In the genomic region with DNA sequence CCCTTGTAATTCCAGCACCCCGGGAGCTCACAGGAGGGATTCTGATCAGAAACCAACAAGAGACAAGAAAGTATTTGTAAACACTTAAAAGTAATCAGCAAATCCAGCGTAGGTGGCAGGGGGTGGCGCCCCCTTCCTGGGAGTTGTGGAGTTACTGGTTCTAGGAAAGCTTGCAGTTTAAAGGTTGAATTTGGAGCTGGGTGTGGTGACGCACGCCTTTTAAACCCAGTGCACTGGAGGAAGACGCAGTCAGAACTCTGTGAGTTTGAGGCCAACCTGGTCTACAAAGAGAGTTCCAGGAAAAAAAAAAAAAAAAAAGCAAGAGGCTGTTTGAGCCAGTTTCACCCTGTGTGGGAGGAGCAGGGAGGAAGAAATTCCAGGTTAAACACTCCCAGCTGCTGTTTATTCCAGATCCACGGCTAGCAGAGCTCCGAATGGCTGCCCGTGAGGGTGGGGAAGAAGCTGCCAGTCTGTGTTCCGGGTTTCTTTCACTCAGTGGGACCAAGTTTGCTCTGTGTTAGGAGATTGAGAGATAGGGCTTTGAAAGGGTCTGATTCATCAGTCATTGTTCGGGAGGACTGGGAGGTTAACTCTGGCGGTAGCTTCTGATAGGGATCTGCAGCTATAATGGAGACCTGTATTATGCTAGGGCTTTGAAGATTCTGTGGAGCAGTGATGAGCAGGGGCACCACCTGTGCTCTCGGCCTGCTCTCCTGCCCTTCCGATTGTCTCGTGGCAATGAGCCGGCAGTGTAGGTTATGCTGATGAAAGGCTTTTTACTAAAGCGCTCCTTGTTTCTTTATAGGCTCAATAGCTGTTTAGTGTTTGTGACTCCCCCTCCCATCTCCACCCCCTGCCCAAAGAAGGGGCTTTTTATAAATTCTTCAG, we compare ENCODE assay signal across 7 mouse cellular contexts.
A peak's percentile ranks its signal among the peaks of the same experiment; 100 is the strongest.
DNase-seq lines count a peak whose midpoint lies in the region; ATAC-seq lines count a peak whose summit lies in the region.

No protein-coding gene starts in this region.

- no peak for ATAC-seq in kidney, embryonic 15.5 days (replicated peaks; ENCODE audit: low FRiP score)

- WGBS in kidney, embryonic 15.5 days = 42% methylated on average over 17 of the region's 17 CpGs

- no peaks in the 10 kb centered on the region for H3K36me3 ChIP-seq in kidney, embryonic 15.5 days

- H3K27ac ChIP-seq in kidney, embryonic 15.5 days = peak overlapping the region; percentile 41; the same call in 1 of the 2 replicates

- H3K4me3 ChIP-seq in kidney, embryonic 15.5 days (replicated peaks) = no peak overlapping the region

- H3K9ac ChIP-seq in kidney, embryonic 15.5 days = 0 out of 2 replicates have a peak overlapping the region, but pooled peaks have one; percentile 10

- DNase-seq in kidney, adult 8-10 months = no peak
- peak; percentile 24 for DNase-seq in NIH3T3 (ENCODE audit: low read depth)
- peak; percentile 38 for DNase-seq in embryo, embryonic 11 days
- DNase-seq in lung, postnatal 14 days = peak; percentile 31
- no peak for DNase-seq in neural tube, embryonic 10.5 days (ENCODE audit: extremely low spot score, low spot score)
- DNase-seq in layer of hippocampus, postnatal 25 days (ENCODE audit: extremely low spot score in 1 of 2, low spot score in 1 of 2) = no peak

- H3K9me3 ChIP-seq in kidney, embryonic 15.5 days (replicated peaks) = no peaks in the 10 kb centered on the region

- peaks cover 80% of the 10 kb centered on the region for H3K4me1 ChIP-seq in kidney, embryonic 15.5 days

- H3K4me2 ChIP-seq in kidney, embryonic 15.5 days = peak overlapping the region; percentile 28; the same call in 1 of the 2 replicates

- H3K27me3 ChIP-seq in kidney, embryonic 15.5 days = no peaks in the 10 kb centered on the region

Comparison
In these comparisons a context has a peak if more than half of its experiments do, and no peak if none do; other contexts are left out.
1. DNase-seq: peak in NIH3T3 (single experiment), embryo, embryonic 11 days (single experiment) and lung, postnatal 14 days (single experiment); none in kidney, adult 8-10 months (0 of 2), neural tube, embryonic 10.5 days (single experiment) and layer of hippocampus, postnatal 25 days (0 of 2).